Mouse (Mus musculus): ENCODE results near the gene Ssbp3. TPM values are rescaled to one million over a fixed set of nuclear protein-coding genes. Genes with fewer than 3 reads are reported as not detected.

Gene Ssbp3
- polyA plus RNA-seq, 1 experiment from 2014 or later = 171 TPM

DNA sequence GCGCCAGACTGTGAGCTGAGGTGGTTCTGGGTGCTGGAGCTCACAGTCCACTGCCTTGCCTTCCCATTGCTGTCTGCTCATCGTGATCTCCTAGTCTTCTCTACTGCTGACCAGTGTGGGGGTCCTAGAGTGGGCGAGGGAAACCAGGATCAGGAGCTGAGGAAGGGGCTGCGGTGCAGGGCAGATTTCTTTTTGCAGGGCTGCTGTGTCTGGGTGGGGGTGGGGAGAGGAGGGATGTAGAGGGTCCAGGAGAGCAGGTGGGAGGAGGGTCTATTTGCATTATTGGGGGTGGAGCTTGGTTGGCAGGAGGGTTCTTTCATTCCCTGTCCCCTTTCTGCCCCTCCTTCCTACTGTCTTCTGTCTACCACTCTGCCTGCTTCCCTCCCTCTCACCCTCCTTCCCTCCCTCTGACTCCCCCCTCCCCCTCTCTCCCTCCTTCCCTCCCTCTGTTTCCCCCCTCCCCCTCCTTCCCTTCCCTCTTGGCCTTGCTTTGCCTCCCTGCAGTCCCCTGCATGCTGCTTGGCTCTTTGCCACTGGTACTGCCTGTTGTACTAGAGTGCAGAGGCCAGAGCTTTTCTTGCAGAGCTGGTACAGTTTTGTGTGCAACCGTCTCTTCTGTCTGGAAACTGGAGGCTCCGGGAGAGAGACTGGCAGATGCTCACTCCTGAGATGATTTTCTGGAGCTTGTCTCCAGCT is 28.9 kb downstream of the Ssbp3 start:
- peak overlapping the region; percentile 63; the same call in 1 of the 2 replicates for H3K27ac ChIP-seq
- H3K9me3 ChIP-seq = no peaks in the 10 kb centered on the region
- no peaks in the 10 kb centered on the region for H3K27me3 ChIP-seq
- H3K4me2 ChIP-seq (replicated peaks) = peak overlapping the region; percentile 23; the same call in 1 of the 2 replicates
- WGBS = 24% methylated on average over 6 of the region's 6 CpGs
- H3K4me3 ChIP-seq = no peak overlapping the region
- H3K9ac ChIP-seq = no peak overlapping the region
- peak; percentile 33; the same call in 1 of the 2 replicates for ATAC-seq (ENCODE audit: low FRiP score, low read depth)
- H3K4me1 ChIP-seq = peaks cover 97% of the 10 kb centered on the region
- peaks cover 56% of the 10 kb centered on the region for H3K36me3 ChIP-seq

DNA sequence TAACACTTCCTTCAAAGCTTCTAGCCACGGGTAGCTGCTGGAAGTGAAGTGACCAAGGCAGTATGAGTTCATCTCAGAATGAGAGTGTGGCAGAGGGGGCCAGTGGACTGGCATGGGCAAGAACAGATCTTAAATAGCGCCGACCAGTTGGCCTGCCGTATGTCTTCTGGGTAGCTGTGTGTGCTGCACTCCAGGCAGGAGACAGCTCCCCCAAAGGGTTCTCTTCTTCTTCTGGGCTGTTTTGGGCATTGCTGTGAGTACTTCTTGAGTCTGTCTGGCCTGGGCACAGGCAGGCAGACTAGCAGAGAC is 29.4 kb downstream of the Ssbp3 start:
- H3K4me3 ChIP-seq = no peak overlapping the region
- H3K36me3 ChIP-seq = peaks cover 51% of the 10 kb centered on the region
- H3K4me1 ChIP-seq = peaks cover 97% of the 10 kb centered on the region
- no peak for ATAC-seq (ENCODE audit: low FRiP score, low read depth)
- H3K9ac ChIP-seq = no peak overlapping the region
- WGBS = 65% methylated on average over 4 of the region's 4 CpGs
- peak overlapping the region; percentile 56; the same call in 1 of the 2 replicates for H3K27ac ChIP-seq
- no peaks in the 10 kb centered on the region for H3K9me3 ChIP-seq
- 0 out of 2 replicates have a peak overlapping the region, but pooled peaks have one; percentile 12 for H3K4me2 ChIP-seq (replicated peaks)
- no peaks in the 10 kb centered on the region for H3K27me3 ChIP-seq

GRCm38 (mm10) chr4:106940945-106941344 is 30.4 kb downstream of the Ssbp3 start:
- H3K9ac ChIP-seq = peak overlapping the region; percentile 43; the same call in 1 of the 2 replicates
- H3K4me1 ChIP-seq = peaks cover 96% of the 10 kb centered on the region
- no peak overlapping the region for H3K4me3 ChIP-seq
- no peaks in the 10 kb centered on the region for H3K27me3 ChIP-seq
- peaks cover 43% of the 10 kb centered on the region for H3K36me3 ChIP-seq
- ATAC-seq (ENCODE audit: low FRiP score, low read depth) = no peak
- WGBS = 76% methylated on average over 6 of the region's 6 CpGs
- peak overlapping the region; percentile 19; the same call in 1 of the 2 replicates for H3K4me2 ChIP-seq (replicated peaks)
- H3K27ac ChIP-seq = no peak overlapping the region
- no peaks in the 10 kb centered on the region for H3K9me3 ChIP-seq

- H3K4me3 ChIP-seq = no peak overlapping the region
- H3K36me3 ChIP-seq = peaks cover 40% of the 10 kb centered on the region
- peaks cover 96% of the 10 kb centered on the region for H3K4me1 ChIP-seq
- peak overlapping the region; percentile 19; the same call in 1 of the 2 replicates for H3K4me2 ChIP-seq (replicated peaks)
- 0 out of 2 replicates have a peak overlapping the region, but pooled peaks have one; percentile 43 for H3K9ac ChIP-seq
- no peak overlapping the region for H3K27ac ChIP-seq
- no peak for ATAC-seq (ENCODE audit: low FRiP score, low read depth)
- no peaks in the 10 kb centered on the region for H3K9me3 ChIP-seq
- H3K27me3 ChIP-seq = no peaks in the 10 kb centered on the region
These were observed 31.0 kb downstream of the Ssbp3 start for GRCm38 (mm10) chr4:106941475-106941874.

- 79% methylated on average over 4 of the region's 4 CpGs for WGBS
- H3K9ac ChIP-seq = no peak overlapping the region
- no peak overlapping the region for H3K4me3 ChIP-seq
- H3K4me2 ChIP-seq (replicated peaks) = no peak overlapping the region
- H3K27me3 ChIP-seq = no peaks in the 10 kb centered on the region
- ATAC-seq (ENCODE audit: low FRiP score, low read depth) = no peak
- H3K4me1 ChIP-seq = peaks cover 97% of the 10 kb centered on the region
- H3K36me3 ChIP-seq = peaks cover 38% of the 10 kb centered on the region
- no peak overlapping the region for H3K27ac ChIP-seq
- no peaks in the 10 kb centered on the region for H3K9me3 ChIP-seq
These were observed 32.0 kb downstream of the Ssbp3 start for GRCm38 (mm10) chr4:106942491-106942890.

- WGBS = 81% methylated on average over 2 of the region's 2 CpGs
- H3K9ac ChIP-seq = no peak overlapping the region
- peaks cover 33% of the 10 kb centered on the region for H3K36me3 ChIP-seq
- no peak for ATAC-seq (ENCODE audit: low FRiP score, low read depth)
- H3K9me3 ChIP-seq = no peaks in the 10 kb centered on the region
- peaks cover 97% of the 10 kb centered on the region for H3K4me1 ChIP-seq
- H3K27me3 ChIP-seq = no peaks in the 10 kb centered on the region
- H3K27ac ChIP-seq = no peak overlapping the region
- no peak overlapping the region for H3K4me2 ChIP-seq (replicated peaks)
- H3K4me3 ChIP-seq = no peak overlapping the region
These were observed 33.1 kb downstream of the Ssbp3 start for GRCm38 (mm10) chr4:106943627-106944026.

GRCm38 (mm10) chr4:106944898-106945297 is 34.4 kb downstream of the Ssbp3 start:
- H3K27me3 ChIP-seq = no peaks in the 10 kb centered on the region
- H3K9me3 ChIP-seq = no peaks in the 10 kb centered on the region
- no peak overlapping the region for H3K27ac ChIP-seq
- 71% methylated on average over 3 of the region's 3 CpGs for WGBS
- H3K4me2 ChIP-seq (replicated peaks) = no peak overlapping the region
- peaks cover 97% of the 10 kb centered on the region for H3K4me1 ChIP-seq
- no peak overlapping the region for H3K4me3 ChIP-seq
- no peak for ATAC-seq (ENCODE audit: low FRiP score, low read depth)
- H3K36me3 ChIP-seq = peaks cover 34% of the 10 kb centered on the region
- H3K9ac ChIP-seq = no peak overlapping the region

DNA sequence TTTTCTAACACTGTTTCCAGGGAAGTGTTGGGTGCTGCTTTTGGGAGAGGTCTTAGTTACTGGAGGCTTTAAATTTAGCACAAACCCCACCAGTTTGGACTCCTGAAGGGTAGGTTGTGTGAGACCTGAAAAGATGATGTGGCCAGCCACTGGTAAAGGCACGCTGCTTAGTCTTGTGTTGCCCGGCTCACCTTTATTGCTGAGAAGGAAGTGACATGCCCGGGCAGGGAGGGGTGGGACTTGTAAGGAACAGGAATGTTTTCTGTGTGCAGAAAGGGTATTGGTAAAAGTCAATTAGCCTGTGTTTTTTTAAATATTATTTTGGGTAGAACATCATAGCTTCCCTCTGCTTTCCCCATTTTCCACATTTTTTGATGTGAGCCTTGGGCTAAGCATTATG is 37.2 kb downstream of the Ssbp3 start:
- peaks cover 89% of the 10 kb centered on the region for H3K4me1 ChIP-seq
- no peak overlapping the region for H3K4me2 ChIP-seq (replicated peaks)
- H3K9me3 ChIP-seq = no peaks in the 10 kb centered on the region
- H3K27ac ChIP-seq = no peak overlapping the region
- WGBS = 60% methylated on average over 3 of the region's 3 CpGs
- H3K9ac ChIP-seq = no peak overlapping the region
- H3K36me3 ChIP-seq = peaks cover 22% of the 10 kb centered on the region
- ATAC-seq (ENCODE audit: low FRiP score, low read depth) = no peak
- no peaks in the 10 kb centered on the region for H3K27me3 ChIP-seq
- H3K4me3 ChIP-seq = no peak overlapping the region

DNA sequence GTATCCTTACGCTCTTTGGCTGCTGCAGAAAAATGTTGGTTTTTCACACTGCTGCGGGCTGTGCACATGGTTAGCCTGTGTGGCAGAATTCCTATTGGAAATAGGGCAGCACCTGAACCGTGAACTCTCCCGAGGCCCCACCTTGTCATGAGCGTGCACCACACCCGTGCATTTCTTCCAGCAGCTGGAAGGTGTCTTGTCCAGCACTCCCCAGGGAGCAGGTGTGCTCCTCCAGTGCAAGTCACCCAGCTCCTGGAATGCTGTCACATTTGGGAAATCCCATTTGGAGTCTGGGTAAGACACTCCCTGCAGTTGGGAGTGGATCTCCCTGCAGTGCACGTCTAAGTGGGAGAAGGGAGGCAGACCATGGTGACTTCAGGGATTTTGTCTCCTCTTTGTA is 38.0 kb downstream of the Ssbp3 start:
- H3K9me3 ChIP-seq = no peaks in the 10 kb centered on the region
- H3K4me3 ChIP-seq = no peak overlapping the region
- peaks cover 18% of the 10 kb centered on the region for H3K36me3 ChIP-seq
- 67% methylated on average over 7 of the region's 7 CpGs for WGBS
- no peaks in the 10 kb centered on the region for H3K27me3 ChIP-seq
- no peak overlapping the region for H3K4me2 ChIP-seq (replicated peaks)
- no peak overlapping the region for H3K9ac ChIP-seq
- no peak for ATAC-seq (ENCODE audit: low FRiP score, low read depth)
- no peak overlapping the region for H3K27ac ChIP-seq
- peaks cover 88% of the 10 kb centered on the region for H3K4me1 ChIP-seq

DNA sequence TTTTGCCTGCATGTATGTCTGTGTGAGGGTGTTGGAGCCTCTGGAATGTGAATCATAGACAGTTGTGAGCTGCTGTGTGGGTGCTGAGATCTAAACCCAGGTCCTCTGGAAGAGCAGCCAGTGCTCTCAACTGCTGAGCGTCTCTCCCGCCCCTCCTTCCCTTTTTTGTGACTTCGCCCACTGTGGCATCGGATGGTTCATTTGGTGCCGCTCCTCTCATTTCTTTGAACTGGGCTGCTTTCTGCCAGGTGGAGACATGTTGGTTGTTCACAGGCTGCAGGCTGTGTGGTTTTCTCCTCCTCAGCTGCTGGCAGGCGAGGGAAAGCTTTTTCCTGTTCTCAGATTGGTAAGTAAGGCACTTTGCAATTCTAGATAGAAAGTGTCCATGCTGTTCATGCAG is 38.7 kb downstream of the Ssbp3 start:
- Histone ChIP-seq H3K4me1 (peaks cover 88% of the 10 kb centered on the region), H3K9ac (peak overlapping the region; percentile 40; the same call in 1 of the 2 replicates), H3K4me2 (replicated peaks) (no peak overlapping the region), H3K9me3 (no peaks in the 10 kb centered on the region), H3K27me3 (no peaks in the 10 kb centered on the region), H3K4me3 (no peak overlapping the region), H3K36me3 (peaks cover 25% of the 10 kb centered on the region), H3K27ac (no peak overlapping the region)
- ATAC-seq (ENCODE audit: low FRiP score, low read depth) = no peak
- WGBS = 70% methylated on average over 6 of the region's 6 CpGs

DNA sequence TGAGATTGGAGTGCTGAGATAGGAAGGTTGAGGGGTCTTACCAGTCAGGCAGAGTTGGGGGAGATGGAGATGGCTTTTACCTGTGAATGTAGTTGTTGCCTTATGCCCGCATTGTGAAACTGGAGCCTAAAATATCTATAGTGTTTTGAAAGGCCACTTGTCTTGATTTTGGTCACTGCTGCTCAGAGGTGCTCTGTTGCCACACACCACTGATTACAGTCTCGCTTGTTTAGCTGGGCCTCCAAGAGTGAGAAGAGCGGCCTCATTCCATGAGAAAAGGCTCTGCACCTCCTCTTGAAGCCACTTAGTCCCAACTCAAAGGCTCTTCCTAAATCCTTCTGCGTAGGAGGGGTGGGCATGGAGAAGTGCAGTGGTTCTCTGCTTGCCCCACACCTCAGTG is 40.3 kb downstream of the Ssbp3 start:
- H3K4me1 ChIP-seq = peaks cover 89% of the 10 kb centered on the region
- WGBS = 77% methylated on average over 4 of the region's 4 CpGs
- no peak overlapping the region for H3K4me3 ChIP-seq
- no peaks in the 10 kb centered on the region for H3K27me3 ChIP-seq
- no peak overlapping the region for H3K9ac ChIP-seq
- no peak overlapping the region for H3K27ac ChIP-seq
- no peak for ATAC-seq (ENCODE audit: low FRiP score, low read depth)
- no peaks in the 10 kb centered on the region for H3K9me3 ChIP-seq
- H3K36me3 ChIP-seq = peaks cover 38% of the 10 kb centered on the region
- H3K4me2 ChIP-seq (replicated peaks) = no peak overlapping the region

DNA sequence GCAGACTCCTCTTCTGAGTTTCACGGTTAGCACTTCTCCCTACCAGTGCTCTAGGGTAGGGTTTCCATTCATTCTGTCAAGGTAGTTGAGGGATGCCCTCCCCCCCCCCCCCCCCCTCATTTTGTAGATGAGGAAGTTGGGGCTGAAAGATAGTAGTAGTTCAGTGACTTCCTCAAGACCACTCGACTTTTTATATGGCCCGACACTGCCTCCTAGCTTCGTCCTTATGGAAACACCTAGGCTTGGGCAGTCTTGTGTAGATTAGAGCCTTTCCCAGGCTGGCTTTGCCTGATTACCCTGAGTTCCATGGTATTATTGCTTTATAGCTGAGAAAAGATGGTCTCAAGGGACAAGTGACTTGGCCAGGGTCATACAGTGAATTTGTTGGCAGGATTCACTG is 41.0 kb downstream of the Ssbp3 start:
- Histone ChIP-seq H3K9me3 (no peaks in the 10 kb centered on the region), H3K4me3 (no peak overlapping the region), H3K4me1 (peaks cover 89% of the 10 kb centered on the region), H3K27ac (no peak overlapping the region), H3K9ac (no peak overlapping the region), H3K27me3 (no peaks in the 10 kb centered on the region), H3K36me3 (peaks cover 44% of the 10 kb centered on the region), H3K4me2 (replicated peaks) (no peak overlapping the region)
- 66% methylated on average over 4 of the region's 4 CpGs for WGBS
- no peak for ATAC-seq (ENCODE audit: low FRiP score, low read depth)

- Histone ChIP-seq H3K27ac (no peak overlapping the region), H3K4me3 (no peak overlapping the region), H3K36me3 (peaks cover 44% of the 10 kb centered on the region), H3K4me1 (peaks cover 86% of the 10 kb centered on the region), H3K9ac (no peak overlapping the region), H3K4me2 (replicated peaks) (no peak overlapping the region), H3K27me3 (no peaks in the 10 kb centered on the region), H3K9me3 (no peaks in the 10 kb centered on the region)
- ATAC-seq (ENCODE audit: low FRiP score, low read depth) = no peak
These were observed 42.7 kb downstream of the Ssbp3 start for GRCm38 (mm10) chr4:106953221-106953620.

Measured in limb, embryonic 13.5 days (tissue).